Mouse (Mus musculus) CD4-positive, CD25-positive, alpha-beta regulatory T cell, adult 2 months (primary cell): ENCODE measurements around the gene F5.
"Not testable (repeated sequence)": the region's sequence is repeated elsewhere in the genome, so short reads cannot be mapped to it uniquely, and the experiment has no call there.

ENCODE experiments used
- DNase-seq: peaks from one replicate; pipeline ENCODE4 v3.0.0-alpha.2; 2012; ENCODE audit warnings: low read depth, low spot score

The F5 gene

GRCm38 (mm10) chr1:164231937-164232570 lies 80.4 kb downstream of the F5 start:
- DNase-seq: not testable (repeated sequence)

GRCm38 (mm10) chr1:164233447-164233846 lies 81.8 kb downstream of the F5 start:
- no peak for DNase-seq

- DNase-seq: no peak
Observed at GRCm38 (mm10) chr1:164235078-164235477, 83.4 kb downstream of the F5 start.

GRCm38 (mm10) chr1:164236078-164236477 lies 84.4 kb downstream of the F5 start:
- DNase-seq: no peak

GRCm38 (mm10) chr1:164241494-164241893 lies 89.9 kb downstream of the F5 start:
- DNase-seq: no peak

- no peak for DNase-seq
Observed at GRCm38 (mm10) chr1:164242809-164243208, 91.2 kb downstream of the F5 start.

GRCm38 (mm10) chr1:164247442-164247841 lies 95.8 kb downstream of the F5 start:
- no peak for DNase-seq

- DNase-seq: peak; percentile 28
Observed at GRCm38 (mm10) chr1:164247971-164248370, 96.3 kb downstream of the F5 start.

- peak; percentile 99 for DNase-seq
Observed at GRCm38 (mm10) chr1:164248465-164249331, 97.1 kb downstream of the F5 start, which contains the start of gene Slc19a2. Gene Slc19a2, plus strand, starts transcription at chr1:164249046.

- DNase-seq: no peak
Observed at GRCm38 (mm10) chr1:164249332-164249711, 97.7 kb downstream of the F5 start.

GRCm38 (mm10) chr1:164250391-164251150 lies 98.9 kb downstream of the F5 start:
- DNase-seq: peak; percentile 7

GRCm38 (mm10) chr1:164251438-164251837 lies 99.8 kb downstream of the F5 start:
- DNase-seq: no peak

GRCm38 (mm10) chr1:164252551-164252950 lies 100.9 kb downstream of the F5 start:
- no peak for DNase-seq

GRCm38 (mm10) chr1:164254836-164255235 lies 103.2 kb downstream of the F5 start:
- DNase-seq: no peak

- DNase-seq: no peak
Observed at GRCm38 (mm10) chr1:164260171-164261028, 108.8 kb downstream of the F5 start.

- no peak for DNase-seq
Observed at GRCm38 (mm10) chr1:164261553-164261952, 109.9 kb downstream of the F5 start.
